Mouse (Mus musculus) lung, postnatal 0 days (tissue): ENCODE measurements at regions not wholly inside any gene's neighbourhood (a gene's known extent, or its start where the extent isn't known, plus 50 kb on each side); places are given as distances from the start of the nearest gene placed in this dataset.

Experiments used
- CTCF ChIP-seq: IDR thresholded peaks from 2 replicates; pipeline ENCODE4 v1.5.1; 2016; ENCODE audit warnings: antibody characterized with exemption, mild to moderate bottlenecking
- EP300 ChIP-seq: IDR thresholded peaks from 2 replicates; pipeline ENCODE4 v1.6.1; 2016; ENCODE audit warnings: antibody characterized with exemption, mild to moderate bottlenecking, control low read depth

DNA sequence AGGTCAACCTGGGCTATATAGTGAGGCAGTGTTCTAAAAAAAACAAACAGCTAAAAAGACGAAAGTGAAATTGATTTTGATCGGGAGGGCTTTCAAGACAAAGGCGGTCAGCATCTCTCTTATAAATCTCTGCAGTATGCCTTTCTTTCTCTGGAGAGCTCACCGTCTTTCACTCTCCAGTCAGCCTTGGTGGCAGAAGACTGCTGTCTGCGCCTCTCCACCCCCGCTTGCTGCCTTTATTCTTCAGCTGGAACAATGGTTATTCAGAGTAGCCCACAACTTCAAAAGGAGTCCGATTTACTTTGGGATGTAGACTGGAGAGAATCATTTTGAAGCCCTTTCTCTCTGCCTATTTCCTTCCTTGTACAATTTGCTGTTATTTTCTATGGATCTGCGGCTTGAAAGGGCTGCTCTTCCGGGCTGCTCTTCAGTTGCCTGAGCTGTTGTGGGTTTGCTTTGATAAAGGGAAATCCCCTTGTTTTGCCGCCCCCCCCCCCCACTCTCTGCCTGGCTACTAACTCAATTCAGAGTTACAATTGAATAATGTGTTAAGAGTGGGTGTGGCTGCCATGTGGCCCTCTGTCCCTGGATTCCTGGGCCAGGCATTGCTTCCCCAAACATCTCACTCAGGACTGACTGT is 64.0 kb upstream of the Ammecr1 start:
- no peak for TF ChIP-seq EP300
- no peak for TF ChIP-seq CTCF
